Comparison of ENCODE assay signal across 11 mouse cellular contexts in the genomic region with DNA sequence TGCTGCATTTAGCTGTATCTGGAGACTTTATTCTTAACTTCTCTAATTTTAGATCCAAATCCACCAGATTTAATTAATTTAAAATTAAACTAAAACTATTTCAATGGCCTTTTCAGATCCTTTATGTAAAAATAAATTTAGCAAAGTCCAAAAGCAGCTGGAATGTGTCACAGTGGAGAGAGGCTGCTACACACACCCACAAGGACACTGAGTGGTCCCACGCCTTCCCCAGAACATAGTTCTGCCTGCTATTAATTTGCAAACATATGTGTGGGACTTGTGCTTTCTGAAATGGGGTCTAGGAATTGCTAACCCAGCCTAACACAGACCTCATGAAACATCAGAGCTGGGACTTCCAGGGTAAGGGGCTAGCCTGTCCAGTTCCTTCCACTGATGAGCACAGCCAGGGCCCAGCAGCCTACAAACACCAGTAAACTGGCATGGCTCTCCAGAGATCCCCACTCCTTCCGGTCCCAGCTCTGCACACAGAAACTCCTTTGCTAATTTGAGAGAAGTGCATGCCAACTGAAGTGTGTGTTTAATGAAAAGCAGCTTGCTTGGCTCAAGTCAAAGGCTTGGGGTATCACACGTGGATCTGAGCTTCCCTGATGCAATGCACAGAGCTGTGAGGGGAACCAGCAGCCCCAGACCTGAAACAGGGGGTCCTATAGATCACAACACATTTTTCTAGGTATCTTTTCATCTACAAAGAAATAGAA.
DNase-seq lines count a peak whose midpoint lies in the region; ATAC-seq and TF ChIP-seq lines count a peak whose summit lies in the region.
"Had no signal": no experiment of that assay in that cellular context is flagged by ENCODE, and none has a peak within 500 bp of the region (broad histone marks: within the 10 kb centered on the region; RNA-seq: fewer than 3 reads in every experiment).

No protein-coding gene starts in this region.

- no peak for ATAC-seq in forebrain, embryonic 14.5 days
- no peak for ATAC-seq in forebrain, embryonic 12.5 days (ENCODE audit: low FRiP score)
- ATAC-seq in intestine, postnatal 0 days, result no peak
- 0 out of 2 replicates have a peak, but pooled peaks have one; percentile 35 for ATAC-seq in stomach, embryonic 14.5 days (ENCODE audit: insufficient number of reproducible peaks, insufficient read depth, low FRiP score, low read depth)

- DNase-seq in forebrain, embryonic 14.5 days (ENCODE audit: low spot score), result peak; percentile 57
- DNase-seq in layer of hippocampus, postnatal 14 days (ENCODE audit: low spot score in 2 of 2), result peak; percentile 24 to 29
- no peak for DNase-seq in layer of hippocampus, adult 9-10 months (ENCODE audit: low spot score)
- no peak for DNase-seq in T-cell, adult 2 months (ENCODE audit: low spot score)
- no peak for DNase-seq in urinary bladder, adult 2 months (ENCODE audit: low spot score)
- DNase-seq: cerebellum, adult 18-20 months; kidney, adult 9 months had no signal

- WGBS in forebrain, embryonic 14.5 days, result 45% methylated on average over 3 of the region's 3 CpGs
- WGBS in forebrain, embryonic 12.5 days, result 58% methylated on average over 3 of the region's 3 CpGs
- 53% methylated on average over 3 of the region's 3 CpGs for WGBS in intestine, postnatal 0 days
- 33% methylated on average over 3 of the region's 3 CpGs for WGBS in stomach, embryonic 14.5 days

- H3K27ac ChIP-seq in forebrain, embryonic 14.5 days (ENCODE audit: low read depth, low read length), result no peak overlapping the region
- no peak overlapping the region for H3K27ac ChIP-seq in forebrain, embryonic 12.5 days
- peak overlapping the region; percentile 54; the same call in 1 of the 2 replicates for H3K27ac ChIP-seq in intestine, postnatal 0 days (ENCODE audit: low read depth, low read length)
- peak overlapping the region; percentile 77 for H3K27ac ChIP-seq in stomach, embryonic 14.5 days (ENCODE audit: low read length)
- H3K27ac ChIP-seq: liver, embryonic 14.5 days had no signal

- no peak overlapping the region for H3K9ac ChIP-seq in forebrain, embryonic 14.5 days (ENCODE audit: low read length)
- H3K9ac ChIP-seq in forebrain, embryonic 12.5 days, result no peak overlapping the region
- H3K9ac ChIP-seq in intestine, postnatal 0 days (ENCODE audit: low read depth, low read length), result no peak overlapping the region
- H3K9ac ChIP-seq in stomach, embryonic 14.5 days (replicated peaks; ENCODE audit: low read depth, low read length), result no peak overlapping the region
- H3K9ac ChIP-seq: liver, embryonic 14.5 days had no signal

- no peak overlapping the region for H3K4me3 ChIP-seq in forebrain, embryonic 14.5 days (ENCODE audit: low read depth, low read length)
- H3K4me3 ChIP-seq in forebrain, embryonic 12.5 days (replicated peaks), result no peak overlapping the region
- H3K4me3 ChIP-seq in intestine, postnatal 0 days (ENCODE audit: low read depth, low read length), result no peak overlapping the region
- H3K4me3 ChIP-seq in stomach, embryonic 14.5 days (ENCODE audit: low read depth, low read length), result no peak overlapping the region

- H3K36me3 ChIP-seq in forebrain, embryonic 14.5 days (ENCODE audit: control insufficient read depth, insufficient read depth, low read length), result no peaks in the 10 kb centered on the region
- no peaks in the 10 kb centered on the region for H3K36me3 ChIP-seq in forebrain, embryonic 12.5 days (replicated peaks)
- H3K36me3 ChIP-seq in intestine, postnatal 0 days (ENCODE audit: control insufficient read depth, insufficient read depth), result no peaks in the 10 kb centered on the region
- no peaks in the 10 kb centered on the region for H3K36me3 ChIP-seq in stomach, embryonic 14.5 days (ENCODE audit: control insufficient read depth, insufficient read depth, low read length)

- no peak for TF ChIP-seq CTCF in intestine, postnatal 0 days (IDR thresholded peaks at IDR 0.05; ENCODE audit: low read depth)

- no peak overlapping the region for H3K4me2 ChIP-seq in forebrain, embryonic 14.5 days (ENCODE audit: low read length)
- no peak overlapping the region for H3K4me2 ChIP-seq in forebrain, embryonic 12.5 days
- no peak overlapping the region for H3K4me2 ChIP-seq in intestine, postnatal 0 days (replicated peaks; ENCODE audit: low read depth)
- H3K4me2 ChIP-seq in stomach, embryonic 14.5 days (replicated peaks; ENCODE audit: low read depth, low read length), result no peak overlapping the region

- no peaks in the 10 kb centered on the region for H3K27me3 ChIP-seq in forebrain, embryonic 14.5 days (replicated peaks; ENCODE audit: control insufficient read depth, insufficient read depth, low read length)
- H3K27me3 ChIP-seq in forebrain, embryonic 12.5 days, result no peaks in the 10 kb centered on the region
- no peaks in the 10 kb centered on the region for H3K27me3 ChIP-seq in intestine, postnatal 0 days (replicated peaks; ENCODE audit: control insufficient read depth, insufficient read depth, low read length)
- H3K27me3 ChIP-seq in stomach, embryonic 14.5 days (ENCODE audit: control insufficient read depth, insufficient read depth, low read length), result no peaks in the 10 kb centered on the region

- peaks cover 3% of the 10 kb centered on the region for H3K4me1 ChIP-seq in forebrain, embryonic 14.5 days (ENCODE audit: control insufficient read depth, insufficient read depth, low read length)
- peaks cover 6% of the 10 kb centered on the region; the same call in 1 of the 2 replicates for H3K4me1 ChIP-seq in forebrain, embryonic 12.5 days
- peaks cover 15% of the 10 kb centered on the region for H3K4me1 ChIP-seq in intestine, postnatal 0 days (replicated peaks; ENCODE audit: control insufficient read depth, insufficient read depth, low read length)
- peaks cover 16% of the 10 kb centered on the region; the same call in 1 of the 2 replicates for H3K4me1 ChIP-seq in stomach, embryonic 14.5 days (ENCODE audit: control insufficient read depth, insufficient read depth, low read length)

- no peaks in the 10 kb centered on the region for H3K9me3 ChIP-seq in forebrain, embryonic 14.5 days (replicated peaks; ENCODE audit: control insufficient read depth, low read length)
- no peaks in the 10 kb centered on the region for H3K9me3 ChIP-seq in forebrain, embryonic 12.5 days
- H3K9me3 ChIP-seq in intestine, postnatal 0 days (ENCODE audit: control insufficient read depth), result no peaks in the 10 kb centered on the region
- H3K9me3 ChIP-seq in stomach, embryonic 14.5 days (ENCODE audit: control insufficient read depth, low read depth, low read length), result no peaks in the 10 kb centered on the region

Comparison
In these comparisons a context has a peak if more than half of its experiments do, and no peak if none do; other contexts are left out.
1. DNase-seq: peak in forebrain, embryonic 14.5 days (single experiment) and layer of hippocampus, postnatal 14 days (2 of 2); none in layer of hippocampus, adult 9-10 months (single experiment), T-cell, adult 2 months (single experiment) and urinary bladder, adult 2 months (single experiment).
2. H3K27ac ChIP-seq: peak in intestine, postnatal 0 days (single experiment) and stomach, embryonic 14.5 days (single experiment); none in forebrain, embryonic 14.5 days (single experiment) and forebrain, embryonic 12.5 days (single experiment).